Mouse (Mus musculus) embryonic facial prominence, embryonic 15.5 days (tissue): ENCODE data around the gene Oat. TPM values are rescaled to one million over a fixed set of nuclear protein-coding genes. Genes with fewer than 3 reads are reported as not detected.

Experiments
- ATAC-seq: fragments of 200-750 bp; cut with Nextera tagmentation; 2 replicates; pipeline ENCODE4 v1.8.0; 2017; ENCODE audit warnings: low read depth, moderate TSS enrichment; ENCODE audit not compliant: insufficient number of reproducible peaks, low FRiP score, low TSS enrichment
- H3K27ac ChIP-seq: fragments of 300-500 bp; sonication (generic); replicated peaks from 2 replicates; pipeline ENCODE4 v1.5.1; 2015; ENCODE audit warnings: mild to moderate bottlenecking, inconsistent platforms
- H3K27me3 ChIP-seq: fragments of 300-500 bp; sonication (generic); 2 replicates; pipeline ENCODE4 v1.6.1; 2015; ENCODE audit warnings: inconsistent platforms
- H3K36me3 ChIP-seq: fragments of 300-500 bp; sonication (generic); 2 replicates; pipeline ENCODE4 v1.6.1; 2015; ENCODE audit warnings: mild to moderate bottlenecking, inconsistent platforms
- H3K4me1 ChIP-seq: fragments of 300-500 bp; sonication (generic); 2 replicates; pipeline ENCODE4 v1.6.1; 2015; ENCODE audit warnings: inconsistent platforms
- H3K4me2 ChIP-seq: fragments of 300-500 bp; sonication (generic); replicated peaks from 2 replicates; pipeline ENCODE4 v1.6.1; 2015; ENCODE audit warnings: mild to moderate bottlenecking, inconsistent platforms
- H3K4me3 ChIP-seq: fragments of 300-500 bp; sonication (generic); replicated peaks from 2 replicates; pipeline ENCODE4 v1.5.1; 2015; ENCODE audit warnings: mild to moderate bottlenecking, inconsistent platforms
- H3K9ac ChIP-seq: fragments of 300-500 bp; sonication (generic); 2 replicates; pipeline ENCODE4 v1.6.1; 2015; ENCODE audit warnings: inconsistent platforms
- H3K9me3 ChIP-seq: fragments of 300-500 bp; sonication (generic); replicated peaks from 2 replicates; pipeline ENCODE4 v1.6.1; 2016; ENCODE audit warnings: inconsistent platforms
- WGBS: fragments of 180-500 bp; shearing (Covaris S2); methylation state at CpG from one replicate; pipeline ENCODE4 v1.1.7; 2015; 5-methylcytosine and 5-hydroxymethylcytosine counted together
- polyA plus RNA-seq: library from polyadenylated mRNA; unstranded; fragments of >200 nt; fragmentation: Nextera tagmentation; extraction: Ambion mirVana; gene quantifications from 2 replicates; pipeline ENCODE4 v1.2.1, GENCODE M21; 2015

Gene Oat
- 225 and 237 TPM in 2 replicates for polyA plus RNA-seq

GRCm38 (mm10) chr7:132576116-132576650 lies at the start of gene Oat:
Oat (minus strand) TSS chr7:132576398.
- under 1% methylated on average over 49 of the region's 49 CpGs for WGBS
- no peaks in the 10 kb centered on the region for H3K9me3 ChIP-seq
- H3K9ac ChIP-seq: peak within 1 kb of the TSS; percentile 63
- peak within 1 kb of the TSS; percentile 65 for H3K4me3 ChIP-seq
- H3K4me1 ChIP-seq: peaks cover 28% of the 10 kb centered on the region
- H3K36me3 ChIP-seq: no peaks in the 10 kb centered on the region
- H3K27ac ChIP-seq: peak within 1 kb of the TSS; percentile 94
- H3K27me3 ChIP-seq: peaks cover 3% of the 10 kb centered on the region; the same call in 1 of the 2 replicates
- ATAC-seq: peak; percentile 96
- peak within 1 kb of the TSS; percentile 54 for H3K4me2 ChIP-seq

- no peak for ATAC-seq
- no peaks in the 10 kb centered on the region for H3K9me3 ChIP-seq
- H3K4me2 ChIP-seq: no peak overlapping the region
- no peaks in the 10 kb centered on the region for H3K36me3 ChIP-seq
- H3K27me3 ChIP-seq: no peaks in the 10 kb centered on the region
- no peaks in the 10 kb centered on the region for H3K4me1 ChIP-seq
- 74% methylated on average over 10 of the region's 10 CpGs for WGBS
- no peak overlapping the region for H3K4me3 ChIP-seq
- H3K9ac ChIP-seq: no peak overlapping the region
- no peak overlapping the region for H3K27ac ChIP-seq
Measured at GRCm38 (mm10) chr7:132624161-132624560, 48.0 kb upstream of the Oat start.

GRCm38 (mm10) chr7:132619975-132620918 lies 44.0 kb upstream of the Oat start:
- 0 out of 2 replicates have a peak, but pooled peaks cover 3% of the 10 kb centered on the region for H3K4me1 ChIP-seq

GRCm38 (mm10) chr7:132619549-132619948 lies 43.4 kb upstream of the Oat start:
- no peaks in the 10 kb centered on the region for H3K9me3 ChIP-seq
- ATAC-seq: no peak
- no peak overlapping the region for H3K4me3 ChIP-seq
- 89% methylated on average over 8 of the region's 8 CpGs for WGBS
- 0 out of 2 replicates have a peak, but pooled peaks cover 5% of the 10 kb centered on the region for H3K4me1 ChIP-seq
- no peak overlapping the region for H3K27ac ChIP-seq
- H3K9ac ChIP-seq: no peak overlapping the region
- H3K27me3 ChIP-seq: no peaks in the 10 kb centered on the region
- no peaks in the 10 kb centered on the region for H3K36me3 ChIP-seq
- H3K4me2 ChIP-seq: no peak overlapping the region

More at GRCm38 (mm10) chr7:132619975-132620918, 44.0 kb upstream of the Oat start:
- Histone ChIP-seq H3K4me2 (no peak overlapping the region), H3K36me3 (no peaks in the 10 kb centered on the region), H3K4me3 (no peak overlapping the region), H3K9me3 (no peaks in the 10 kb centered on the region), H3K27me3 (no peaks in the 10 kb centered on the region), H3K27ac (no peak overlapping the region), H3K9ac (no peak overlapping the region)
- WGBS: 85% methylated on average over 15 of the region's 15 CpGs
- no peak for ATAC-seq

GRCm38 (mm10) chr7:132617021-132617564 lies 40.9 kb upstream of the Oat start:
- Histone ChIP-seq H3K9ac (no peak overlapping the region), H3K4me3 (no peak overlapping the region), H3K4me2 (no peak overlapping the region), H3K27ac (no peak overlapping the region; the same call in 1 of the 2 replicates), H3K27me3 (no peaks in the 10 kb centered on the region), H3K4me1 (0 out of 2 replicates have a peak, but pooled peaks cover 5% of the 10 kb centered on the region), H3K9me3 (no peaks in the 10 kb centered on the region), H3K36me3 (no peaks in the 10 kb centered on the region)
- 74% methylated on average over 5 of the region's 5 CpGs for WGBS
- ATAC-seq: no peak

- no peak for ATAC-seq
- Histone ChIP-seq H3K4me3 (no peak overlapping the region), H3K27ac (no peak overlapping the region), H3K36me3 (no peaks in the 10 kb centered on the region), H3K9ac (no peak overlapping the region), H3K4me2 (no peak overlapping the region), H3K9me3 (no peaks in the 10 kb centered on the region), H3K27me3 (no peaks in the 10 kb centered on the region), H3K4me1 (0 out of 2 replicates have a peak, but pooled peaks cover 5% of the 10 kb centered on the region)
- WGBS: 47% methylated on average over 6 of the region's 6 CpGs
Measured at GRCm38 (mm10) chr7:132616391-132616790, 40.2 kb upstream of the Oat start.

GRCm38 (mm10) chr7:132615346-132615745 lies 39.1 kb upstream of the Oat start:
- 22% methylated on average over 3 of the region's 3 CpGs for WGBS
- no peak for ATAC-seq
- Histone ChIP-seq H3K27me3 (no peaks in the 10 kb centered on the region), H3K27ac (no peak overlapping the region), H3K4me1 (peaks cover 12% of the 10 kb centered on the region; the same call in 1 of the 2 replicates), H3K4me2 (no peak overlapping the region), H3K36me3 (no peaks in the 10 kb centered on the region), H3K4me3 (no peak overlapping the region), H3K9ac (no peak overlapping the region), H3K9me3 (no peaks in the 10 kb centered on the region)

GRCm38 (mm10) chr7:132611530-132611929 lies 35.3 kb upstream of the Oat start:
- WGBS: 97% methylated on average over 8 of the region's 8 CpGs
- no peak for ATAC-seq
- no peak overlapping the region for H3K9ac ChIP-seq
- H3K4me3 ChIP-seq: no peak overlapping the region
- no peaks in the 10 kb centered on the region for H3K9me3 ChIP-seq
- no peak overlapping the region for H3K4me2 ChIP-seq
- no peak overlapping the region for H3K27ac ChIP-seq
- H3K27me3 ChIP-seq: no peaks in the 10 kb centered on the region
- peaks cover 17% of the 10 kb centered on the region; the same call in 1 of the 2 replicates for H3K4me1 ChIP-seq
- no peaks in the 10 kb centered on the region for H3K36me3 ChIP-seq

- WGBS: 8% methylated on average over 44 of the region's 44 CpGs
- Histone ChIP-seq H3K27me3 (peaks cover 4% of the 10 kb centered on the region; the same call in 1 of the 2 replicates), H3K4me1 (peaks cover 17% of the 10 kb centered on the region; the same call in 1 of the 2 replicates), H3K27ac (no peak within 1 kb of the TSS), H3K9ac (peak within 1 kb of the TSS; percentile 29; the same call in 1 of the 2 replicates), H3K36me3 (no peaks in the 10 kb centered on the region), H3K4me2 (peak within 1 kb of the TSS; percentile 72), H3K4me3 (peak within 1 kb of the TSS; percentile 53), H3K9me3 (no peaks in the 10 kb centered on the region)
- peak; percentile 79 for ATAC-seq
Measured at GRCm38 (mm10) chr7:132610468-132611318, 34.5 kb upstream of the Oat start, which contains the start of gene Lhpp. Lhpp (plus strand) TSS chr7:132610638.

GRCm38 (mm10) chr7:132608316-132609020 lies 32.3 kb upstream of the Oat start:
- no peak overlapping the region for H3K4me3 ChIP-seq
- peaks cover 11% of the 10 kb centered on the region; the same call in 1 of the 2 replicates for H3K4me1 ChIP-seq
- no peaks in the 10 kb centered on the region for H3K36me3 ChIP-seq
- no peak overlapping the region for H3K9ac ChIP-seq
- peaks cover 15% of the 10 kb centered on the region for H3K27me3 ChIP-seq
- H3K27ac ChIP-seq: no peak overlapping the region
- WGBS: 80% methylated on average over 4 of the region's 4 CpGs
- no peak for ATAC-seq
- H3K9me3 ChIP-seq: no peaks in the 10 kb centered on the region
- H3K4me2 ChIP-seq: no peak overlapping the region
